Mouse (Mus musculus) induced T-regulatory cell, adult 2 months (primary cell): ENCODE measurements around the gene Prrg2.

Experiments used
- DNase-seq: peaks from one replicate; pipeline ENCODE4 v3.0.0-alpha.2; 2012; ENCODE audit warnings: low read depth

Prrg2 gene

GRCm38 (mm10) chr7:45035631-45036030 is 26.8 kb downstream of the Prrg2 start:
- no peak for DNase-seq

- no peak for DNase-seq
These were observed 28.6 kb downstream of the Prrg2 start for GRCm38 (mm10) chr7:45033722-45034359.

- no peak for DNase-seq
These were observed 31.6 kb downstream of the Prrg2 start for GRCm38 (mm10) chr7:45030857-45031256.

- DNase-seq = no peak
These were observed 32.5 kb downstream of the Prrg2 start for GRCm38 (mm10) chr7:45029995-45030394.

GRCm38 (mm10) chr7:45028351-45028750 is 34.1 kb downstream of the Prrg2 start:
- no peak for DNase-seq

GRCm38 (mm10) chr7:45027761-45028160 is 34.7 kb downstream of the Prrg2 start:
- no peak for DNase-seq

- DNase-seq = no peak
These were observed 36.2 kb downstream of the Prrg2 start for GRCm38 (mm10) chr7:45026256-45026655.

GRCm38 (mm10) chr7:45025601-45026220 is 36.8 kb downstream of the Prrg2 start:
- no peak for DNase-seq

GRCm38 (mm10) chr7:45024281-45025248 is 37.9 kb downstream of the Prrg2 start:
- DNase-seq = no peak

GRCm38 (mm10) chr7:45023711-45024110 is 38.8 kb downstream of the Prrg2 start:
- DNase-seq = peak; percentile 62

GRCm38 (mm10) chr7:45020225-45020624 is 42.3 kb downstream of the Prrg2 start:
- no peak for DNase-seq

- DNase-seq = peak; percentile 47
These were observed 43.4 kb downstream of the Prrg2 start for GRCm38 (mm10) chr7:45019031-45019571.

- DNase-seq = peak; percentile 100
These were observed 45.0 kb downstream of the Prrg2 start, which contains the start of gene Rras for GRCm38 (mm10) chr7:45017242-45018061. Gene Rras, plus strand, starts transcription at chr7:45017961.

GRCm38 (mm10) chr7:45016761-45017160 is 45.7 kb downstream of the Prrg2 start:
- peak; percentile 66 for DNase-seq

- DNase-seq = peak; percentile 99
These were observed 46.4 kb downstream of the Prrg2 start, which contains the start of gene Scaf1 for GRCm38 (mm10) chr7:45015957-45016612. Gene Scaf1, minus strand, starts transcription at chr7:45016363.

GRCm38 (mm10) chr7:45015344-45015956 is 47.0 kb downstream of the Prrg2 start:
- DNase-seq = no peak

GRCm38 (mm10) chr7:45014096-45014451 is 48.4 kb downstream of the Prrg2 start:
- no peak for DNase-seq

- DNase-seq = no peak
These were observed 48.9 kb downstream of the Prrg2 start for GRCm38 (mm10) chr7:45013366-45014095.

GRCm38 (mm10) chr7:45012824-45013223 is 49.7 kb downstream of the Prrg2 start:
- DNase-seq = no peak

GRCm38 (mm10) chr7:45012011-45012410 is 50.5 kb downstream of the Prrg2 start:
- DNase-seq = no peak
